Comparison of ENCODE assay signal across 8 mouse cellular contexts in the genomic region with DNA sequence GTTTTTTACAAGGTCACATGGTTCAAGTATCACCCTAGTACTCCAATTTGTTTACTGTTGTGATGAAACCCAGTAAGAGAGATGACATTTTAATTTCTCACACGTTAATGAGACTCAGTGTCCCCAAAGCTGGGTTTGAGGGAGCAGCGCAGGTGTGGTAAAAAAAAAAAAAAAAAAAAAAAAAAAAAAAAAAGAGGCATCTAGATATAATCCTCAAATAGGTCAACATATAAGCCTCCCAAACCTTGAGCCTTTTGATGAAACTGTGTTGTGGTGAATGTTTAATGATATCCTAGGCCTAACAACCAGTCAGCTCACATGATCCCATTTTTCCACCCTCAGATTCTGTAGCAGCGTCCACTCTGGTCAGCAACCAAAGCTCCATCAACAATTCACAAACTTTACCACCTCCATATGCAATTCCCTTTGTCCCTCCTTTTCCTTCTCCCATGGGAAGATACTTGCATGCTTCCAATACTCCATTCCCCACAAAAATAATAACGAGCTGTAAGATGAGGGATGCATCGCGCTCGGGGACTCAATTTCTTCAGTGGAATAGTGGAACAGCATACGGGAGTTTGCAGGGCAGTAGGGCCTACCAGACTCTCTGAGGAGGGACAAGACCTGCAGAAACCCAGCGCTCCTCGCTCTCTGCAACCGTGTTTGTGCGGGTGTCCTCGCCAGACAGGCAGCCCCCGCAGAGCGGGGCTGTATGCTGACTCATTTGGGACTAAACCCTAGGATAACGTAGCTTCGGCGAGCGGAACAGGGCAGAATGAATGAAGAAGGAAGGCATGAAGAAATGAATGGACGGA. TPM values are rescaled to one million over a fixed set of nuclear protein-coding genes. Genes with fewer than 3 reads are reported as not detected.
A peak's percentile ranks its signal among the peaks of the same experiment; 100 is the strongest.
DNase-seq lines count a peak whose midpoint lies in the region; ATAC-seq and TF ChIP-seq lines count a peak whose summit lies in the region.

No protein-coding gene starts in this region.

- H3K4me3 ChIP-seq in cerebellum, adult 2 months (replicated peaks; ENCODE audit: insufficient read depth, low read depth, low read length): peak overlapping the region; percentile 96
- H3K4me3 ChIP-seq in spleen, adult 2 months (ENCODE audit: extremely low read depth, insufficient read depth, insufficient read length): peak overlapping the region; percentile 80
- H3K4me3 ChIP-seq in liver, embryonic 11.5 days (ENCODE audit: low read depth, low read length): peak overlapping the region; percentile 86

- H3K9me3 ChIP-seq in liver, embryonic 11.5 days (ENCODE audit: control insufficient read depth, low read length): peaks cover 12% of the 10 kb centered on the region

- no peak for TF ChIP-seq CTCF in cerebellum, adult 2 months (IDR thresholded peaks at IDR 0.05; ENCODE audit: borderline replicate concordance, insufficient read depth, low read depth, low read length)
- no peak for TF ChIP-seq CTCF in spleen, adult 2 months (IDR thresholded peaks at IDR 0.05; ENCODE audit: extremely low read depth, insufficient read depth, insufficient read length, insufficient replicate concordance)

- TF ChIP-seq POLR2A in cerebellum, adult 2 months (IDR thresholded peaks at IDR 0.05; ENCODE audit: borderline replicate concordance, insufficient read depth, low read length): peak; percentile 34; the same call in 1 of the 2 replicates
- no peak for TF ChIP-seq POLR2A in spleen, adult 2 months (IDR thresholded peaks at IDR 0.05; ENCODE audit: low read depth, low read length)

- H3K9ac ChIP-seq in liver, embryonic 11.5 days (ENCODE audit: low read depth, low read length): peak overlapping the region; percentile 98

- H3K36me3 ChIP-seq in spleen, adult 2 months (ENCODE audit: control insufficient read depth, insufficient read depth, low read length): peaks cover 19% of the 10 kb centered on the region
- H3K36me3 ChIP-seq in liver, embryonic 11.5 days (ENCODE audit: control insufficient read depth, insufficient read depth, low read length): peaks cover 33% of the 10 kb centered on the region

- H3K27ac ChIP-seq in cerebellum, adult 2 months (ENCODE audit: insufficient read depth, low read length): peak overlapping the region; percentile 67; the same call in 1 of the 2 replicates
- peak overlapping the region; percentile 98; the same call in 1 of the 2 replicates for H3K27ac ChIP-seq in spleen, adult 2 months (ENCODE audit: insufficient read depth, low read length)
- H3K27ac ChIP-seq in liver, embryonic 11.5 days (ENCODE audit: low read depth, low read length): peak overlapping the region; percentile 97

- WGBS in cerebellum, adult 2 months: 3% methylated on average over 20 of the region's 20 CpGs
- 6% methylated on average over 20 of the region's 20 CpGs for WGBS in spleen, adult 2 months
- WGBS in liver, embryonic 11.5 days: 5% methylated on average over 20 of the region's 20 CpGs

- ATAC-seq in liver, embryonic 11.5 days (replicated peaks; ENCODE audit: low FRiP score): peak; percentile 19; the same call in 1 of the 2 replicates

- DNase-seq in cerebellum, adult 2 months: no peak
- no peak for DNase-seq in cerebellum, adult 9-10 months
- no peak for DNase-seq in spleen, adult 2 months (ENCODE audit: low read depth in 1 of 2, low spot score in 2 of 2)
- DNase-seq in spleen, postnatal 14 days (ENCODE audit: low spot score in 2 of 2): no peak
- no peak for DNase-seq in liver, embryonic 11.5 days (ENCODE audit: low spot score)
- no peak for DNase-seq in c-Kit-positive CD71-positive TER-119-positive erythroid progenitor cells, embryonic 14.5 days (ENCODE audit: low spot score)
- no peak for DNase-seq in left cerebral cortex, adult 11 months (ENCODE audit: low spot score)
- DNase-seq in right cerebral cortex, postnatal 14 days: no peak

- H3K27me3 ChIP-seq in cerebellum, adult 2 months (ENCODE audit: control insufficient read depth, insufficient read depth, low read length): no peaks in the 10 kb centered on the region
- H3K27me3 ChIP-seq in spleen, adult 2 months (ENCODE audit: control insufficient read depth, insufficient read depth, low read length): no peaks in the 10 kb centered on the region
- no peaks in the 10 kb centered on the region for H3K27me3 ChIP-seq in liver, embryonic 11.5 days (replicated peaks; ENCODE audit: control insufficient read depth, insufficient read depth, low read length)

- H3K4me1 ChIP-seq in cerebellum, adult 2 months (ENCODE audit: control insufficient read depth, insufficient read depth, low read length): no peaks in the 10 kb centered on the region
- peaks cover 12% of the 10 kb centered on the region; the same call in 1 of the 2 replicates for H3K4me1 ChIP-seq in spleen, adult 2 months (ENCODE audit: control insufficient read depth, insufficient read depth, insufficient read length)
- H3K4me1 ChIP-seq in liver, embryonic 11.5 days (replicated peaks; ENCODE audit: control insufficient read depth, insufficient read depth, low read length): peaks cover 21% of the 10 kb centered on the region

- H3K4me2 ChIP-seq in liver, embryonic 11.5 days: peak overlapping the region; percentile 88

RNA-seq across cellular contexts. Expression of a gene that starts 1.0 kb away (rescaled TPM):
- polyA plus RNA-seq in cerebellum, adult 2 months (2012; rRNA removed): 17.8 and 18.8 TPM in 2 replicates
- 27.2 and 30.7 TPM in 2 replicates for polyA plus RNA-seq in spleen, adult 2 months (2012; rRNA removed)
- 15.1 and 15.8 TPM in 2 replicates for polyA plus RNA-seq in liver, embryonic 11.5 days (2014; fragmentation: Nextera tagmentation; extraction: Ambion mirVana)

RNA-seq across cellular contexts. Expression of a gene that starts 1.6 kb away (rescaled TPM):
- 10.9 TPM in 2 replicates for polyA plus RNA-seq in cerebellum, adult 2 months (2012; rRNA removed)
- polyA plus RNA-seq in spleen, adult 2 months (2012; rRNA removed): 8.6 and 10.4 TPM in 2 replicates
- polyA plus RNA-seq in liver, embryonic 11.5 days (2014; fragmentation: Nextera tagmentation; extraction: Ambion mirVana): 15.2 and 15.9 TPM in 2 replicates

RNA-seq across cellular contexts. Expression of a gene that starts 15.8 kb away (rescaled TPM):
- polyA plus RNA-seq in cerebellum, adult 2 months (2012; rRNA removed): 5.3 and 6.3 TPM in 2 replicates
- polyA plus RNA-seq in spleen, adult 2 months (2012; rRNA removed): 1.4 and 1.7 TPM in 2 replicates
- polyA plus RNA-seq in liver, embryonic 11.5 days (2014; fragmentation: Nextera tagmentation; extraction: Ambion mirVana): 0.40 and 0.48 TPM in 2 replicates

RNA-seq across cellular contexts. Expression of a gene that starts 20.2 kb away (rescaled TPM):
- not detected in 2 replicates for polyA plus RNA-seq in cerebellum, adult 2 months (2012; rRNA removed)
- not detected in 2 replicates for polyA plus RNA-seq in spleen, adult 2 months (2012; rRNA removed)
- polyA plus RNA-seq in liver, embryonic 11.5 days (2014; fragmentation: Nextera tagmentation; extraction: Ambion mirVana): 0.08 TPM in 1 of 2 replicates, not detected in the other

RNA-seq across cellular contexts. Expression of a gene that starts 20.4 kb away (rescaled TPM):
- polyA plus RNA-seq in cerebellum, adult 2 months (2012; rRNA removed): 61.5 and 63.1 TPM in 2 replicates
- polyA plus RNA-seq in spleen, adult 2 months (2012; rRNA removed): 46.1 and 61.2 TPM in 2 replicates
- polyA plus RNA-seq in liver, embryonic 11.5 days (2014; fragmentation: Nextera tagmentation; extraction: Ambion mirVana): 108 and 110 TPM in 2 replicates
